Mouse (Mus musculus): Measurements from ENCODE around the gene Sorcs3. TPM values are rescaled to one million over a fixed set of nuclear protein-coding genes. Genes with fewer than 3 reads are reported as not detected.

Sorcs3 gene
- total and polyA plus RNA-seq, 2 experiments from 2014 or later: 18.3 to 25.3 TPM

DNA sequence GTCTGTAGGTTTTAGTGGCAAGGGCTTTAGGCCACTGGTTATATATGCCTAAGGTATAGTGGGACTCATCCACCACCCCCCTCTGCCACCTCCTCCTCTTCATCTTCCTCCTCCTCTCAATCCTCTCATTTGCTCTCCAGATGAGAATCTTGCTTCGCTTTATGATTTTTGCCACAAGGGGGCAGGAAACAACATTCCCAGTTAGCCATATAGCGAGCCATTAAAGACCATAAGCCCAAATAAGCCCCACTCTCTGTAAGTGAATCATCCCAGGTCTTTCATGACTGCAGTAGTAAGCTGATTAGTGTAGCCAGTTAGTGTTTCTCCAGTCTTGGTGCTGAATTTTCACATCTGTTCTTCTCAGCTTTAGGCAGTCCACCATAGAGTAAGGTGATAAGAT, 205.5 kb downstream of the Sorcs3 start:
- Histone ChIP-seq H3K36me3 (ENCODE audit: insufficient read depth, low read length) (no peaks in the 10 kb centered on the region), H3K27ac (ENCODE audit: low read depth, low read length) (no peak overlapping the region), H3K27me3 (ENCODE audit: insufficient read depth, low read length) (no peaks in the 10 kb centered on the region), H3K4me2 (ENCODE audit: low read depth, low read length, poor library complexity, severe bottlenecking) (no peak overlapping the region), H3K9ac (replicated peaks; ENCODE audit: low read length, poor library complexity, severe bottlenecking) (no peak overlapping the region), H3K4me1 (ENCODE audit: insufficient read depth, low read length) (no peaks in the 10 kb centered on the region), H3K9me3 (ENCODE audit: low read length) (no peaks in the 10 kb centered on the region), H3K4me3 (ENCODE audit: low read depth, low read length) (no peak overlapping the region)
- WGBS: 60% methylated on average over 2 of the region's 2 CpGs
- ATAC-seq (ENCODE audit: low FRiP score): no peak
- DNase-seq (ENCODE audit: low spot score): peak; percentile 15
- TF ChIP-seq CTCF (IDR thresholded peaks at IDR 0.05): peak; percentile 68

DNA sequence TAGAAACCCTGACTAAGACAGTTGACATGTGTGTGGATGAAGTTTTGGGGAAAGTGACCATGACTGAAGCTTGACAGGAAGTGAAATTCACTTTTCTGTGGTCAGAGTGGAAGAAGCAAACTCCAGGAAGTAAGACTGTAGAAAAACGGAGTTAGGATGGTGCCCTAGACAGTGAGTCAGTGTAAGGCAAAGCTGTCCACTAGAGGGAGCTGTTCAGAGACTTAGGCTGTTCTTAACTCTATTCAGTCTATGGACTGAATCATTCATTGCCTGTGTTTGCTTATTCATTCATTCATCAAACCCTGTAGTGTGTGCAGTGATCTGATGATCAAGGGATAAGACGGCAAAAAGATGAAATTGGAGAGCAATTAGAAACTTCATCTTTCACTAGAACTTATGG, 208.0 kb downstream of the Sorcs3 start:
- Histone ChIP-seq H3K4me2 (ENCODE audit: low read depth, low read length, poor library complexity, severe bottlenecking) (no peak overlapping the region), H3K4me1 (ENCODE audit: insufficient read depth, low read length) (no peaks in the 10 kb centered on the region), H3K9me3 (ENCODE audit: low read length) (no peaks in the 10 kb centered on the region), H3K27me3 (ENCODE audit: insufficient read depth, low read length) (no peaks in the 10 kb centered on the region), H3K9ac (replicated peaks; ENCODE audit: low read length, poor library complexity, severe bottlenecking) (no peak overlapping the region), H3K4me3 (ENCODE audit: low read depth, low read length) (no peak overlapping the region), H3K36me3 (ENCODE audit: insufficient read depth, low read length) (no peaks in the 10 kb centered on the region), H3K27ac (ENCODE audit: low read depth, low read length) (no peak overlapping the region)
- ATAC-seq (ENCODE audit: low FRiP score) (no peak), DNase-seq (ENCODE audit: low spot score) (peak; percentile 64)
- WGBS: 65% methylated on average over 2 of the region's 2 CpGs
- TF ChIP-seq CTCF (IDR thresholded peaks at IDR 0.05): peak; percentile 64

DNA sequence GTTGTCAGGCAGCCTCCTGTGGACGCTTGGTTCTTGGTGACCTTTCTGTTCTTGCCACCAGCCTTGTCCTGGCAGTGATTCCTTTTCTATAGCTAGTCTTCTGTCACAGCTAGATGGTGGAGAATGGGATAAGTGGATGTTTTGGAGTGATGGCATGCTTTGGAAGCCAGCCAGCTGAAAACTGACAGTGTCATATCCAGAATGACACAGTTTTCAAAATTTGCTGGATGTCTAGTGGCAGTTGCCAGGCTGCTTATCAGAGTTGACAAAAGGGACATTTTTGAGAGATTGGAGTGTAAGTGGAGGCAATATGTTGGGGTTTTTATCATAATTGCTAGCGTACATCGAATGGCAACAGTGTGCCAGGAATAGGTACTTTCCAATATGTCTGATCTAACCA, 212.5 kb downstream of the Sorcs3 start:
- DNase-seq (ENCODE audit: low spot score) (no peak), ATAC-seq (ENCODE audit: low FRiP score) (no peak)
- Histone ChIP-seq H3K36me3 (ENCODE audit: insufficient read depth, low read length) (no peaks in the 10 kb centered on the region), H3K27ac (ENCODE audit: low read depth, low read length) (no peak overlapping the region), H3K9me3 (ENCODE audit: low read length) (no peaks in the 10 kb centered on the region), H3K9ac (replicated peaks; ENCODE audit: low read length, poor library complexity, severe bottlenecking) (no peak overlapping the region), H3K4me3 (ENCODE audit: low read depth, low read length) (no peak overlapping the region), H3K4me2 (ENCODE audit: low read depth, low read length, poor library complexity, severe bottlenecking) (no peak overlapping the region), H3K27me3 (ENCODE audit: insufficient read depth, low read length) (no peaks in the 10 kb centered on the region), H3K4me1 (ENCODE audit: insufficient read depth, low read length) (no peaks in the 10 kb centered on the region)
- WGBS: 80% methylated on average over 3 of the region's 3 CpGs
- no peak for TF ChIP-seq CTCF (IDR thresholded peaks at IDR 0.05)

DNA sequence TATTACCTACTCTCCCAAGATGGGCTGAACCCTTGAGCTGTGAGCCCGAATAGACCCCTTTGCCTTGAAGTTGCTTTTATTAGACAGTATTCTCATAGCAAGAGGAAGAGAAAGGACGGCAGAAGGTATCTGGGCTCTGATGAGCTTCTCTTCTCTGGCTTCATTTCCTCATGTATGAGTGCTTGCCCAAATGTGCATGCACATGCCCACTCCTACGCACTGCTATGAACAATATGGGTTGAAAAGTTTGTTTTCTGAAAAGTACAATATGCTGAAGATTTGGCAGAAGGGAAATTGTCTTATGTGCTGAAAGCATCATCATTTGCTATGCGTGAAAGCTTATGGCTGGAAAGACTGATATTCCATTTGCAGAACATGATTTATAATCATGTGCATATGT, 223.4 kb downstream of the Sorcs3 start:
- no peak overlapping the region for H3K4me3 ChIP-seq (ENCODE audit: low read depth, low read length)
- no peak overlapping the region for H3K27ac ChIP-seq (ENCODE audit: low read depth, low read length)
- no peaks in the 10 kb centered on the region for H3K36me3 ChIP-seq (ENCODE audit: insufficient read depth, low read length)
- WGBS: 85% methylated on average over 4 of the region's 4 CpGs
- no peak for TF ChIP-seq CTCF (IDR thresholded peaks at IDR 0.05)
- DNase-seq (ENCODE audit: low spot score) (no peak), ATAC-seq (ENCODE audit: low FRiP score) (no peak)
- H3K27me3 ChIP-seq (ENCODE audit: insufficient read depth, low read length): no peaks in the 10 kb centered on the region
- peaks cover 4% of the 10 kb centered on the region; the same call in 1 of the 2 replicates for H3K4me1 ChIP-seq (ENCODE audit: insufficient read depth, low read length)
- H3K9ac ChIP-seq (replicated peaks; ENCODE audit: low read length, poor library complexity, severe bottlenecking): no peak overlapping the region
- no peaks in the 10 kb centered on the region for H3K9me3 ChIP-seq (ENCODE audit: low read length)
- H3K4me2 ChIP-seq (ENCODE audit: low read depth, low read length, poor library complexity, severe bottlenecking): no peak overlapping the region

DNA sequence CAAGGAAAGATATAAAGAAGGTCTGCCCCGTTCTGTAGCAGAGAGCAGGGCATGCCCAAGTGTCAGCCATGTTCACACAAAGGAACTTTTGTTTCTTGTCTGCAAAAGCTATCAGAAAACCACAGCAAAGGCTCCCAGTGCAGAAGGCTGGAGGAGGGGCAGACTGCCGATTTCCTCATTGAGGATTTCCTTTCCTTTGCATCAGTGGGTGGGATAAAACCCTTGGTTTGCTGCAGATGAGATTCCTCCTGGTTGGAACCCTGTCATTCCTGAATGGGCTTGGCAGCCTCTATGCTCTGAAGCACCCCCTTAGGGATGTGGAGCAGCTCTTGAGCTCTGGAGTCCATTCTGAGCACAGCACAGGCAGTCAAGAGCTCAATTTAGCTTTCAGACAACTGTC, 223.9 kb downstream of the Sorcs3 start:
- Histone ChIP-seq H3K4me2 (ENCODE audit: low read depth, low read length, poor library complexity, severe bottlenecking) (no peak overlapping the region), H3K4me3 (ENCODE audit: low read depth, low read length) (no peak overlapping the region), H3K27me3 (ENCODE audit: insufficient read depth, low read length) (no peaks in the 10 kb centered on the region), H3K36me3 (ENCODE audit: insufficient read depth, low read length) (no peaks in the 10 kb centered on the region), H3K9ac (replicated peaks; ENCODE audit: low read length, poor library complexity, severe bottlenecking) (no peak overlapping the region), H3K4me1 (ENCODE audit: insufficient read depth, low read length) (peaks cover 4% of the 10 kb centered on the region; the same call in 1 of the 2 replicates), H3K9me3 (ENCODE audit: low read length) (no peaks in the 10 kb centered on the region), H3K27ac (ENCODE audit: low read depth, low read length) (no peak overlapping the region)
- DNase-seq (ENCODE audit: low spot score) (peak; percentile 24), ATAC-seq (ENCODE audit: low FRiP score) (no peak)
- 15% methylated on average over 2 of the region's 2 CpGs for WGBS
- no peak for TF ChIP-seq CTCF (IDR thresholded peaks at IDR 0.05)

DNA sequence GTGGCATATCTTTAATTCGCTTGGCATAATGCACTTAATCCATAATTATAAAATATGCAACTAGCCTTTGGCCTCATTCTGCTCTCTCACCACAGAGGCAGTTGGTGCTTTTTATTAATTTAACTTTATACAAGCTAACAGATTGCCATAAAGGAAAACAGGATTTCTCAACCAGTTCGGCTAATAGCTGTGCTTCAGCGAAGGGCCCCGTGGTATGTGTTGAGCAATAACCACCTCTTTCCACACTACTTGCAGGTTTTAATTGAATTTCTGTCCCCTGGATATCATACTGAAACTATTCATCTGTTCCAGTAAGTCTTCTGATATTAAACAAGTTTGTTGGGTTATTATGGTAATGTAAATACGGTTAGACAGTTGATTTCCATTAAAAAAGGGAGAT, 224.5 kb downstream of the Sorcs3 start:
- no peaks in the 10 kb centered on the region for H3K27me3 ChIP-seq (ENCODE audit: insufficient read depth, low read length)
- TF ChIP-seq CTCF (IDR thresholded peaks at IDR 0.05): no peak
- H3K27ac ChIP-seq (ENCODE audit: low read depth, low read length): no peak overlapping the region
- no peaks in the 10 kb centered on the region for H3K9me3 ChIP-seq (ENCODE audit: low read length)
- peaks cover 4% of the 10 kb centered on the region; the same call in 1 of the 2 replicates for H3K4me1 ChIP-seq (ENCODE audit: insufficient read depth, low read length)
- no peak overlapping the region for H3K9ac ChIP-seq (replicated peaks; ENCODE audit: low read length, poor library complexity, severe bottlenecking)
- ATAC-seq (ENCODE audit: low FRiP score) (no peak), DNase-seq (ENCODE audit: low spot score) (no peak)
- no peak overlapping the region for H3K4me3 ChIP-seq (ENCODE audit: low read depth, low read length)
- 86% methylated on average over 5 of the region's 5 CpGs for WGBS
- no peaks in the 10 kb centered on the region for H3K36me3 ChIP-seq (ENCODE audit: insufficient read depth, low read length)
- no peak overlapping the region for H3K4me2 ChIP-seq (ENCODE audit: low read depth, low read length, poor library complexity, severe bottlenecking)

Data from midbrain, postnatal 0 days (tissue).